Mouse (Mus musculus) ovary, postnatal 10 days (tissue): ENCODE data around the gene Slc38a7.
"Not testable (repeated sequence)": the region's sequence is repeated elsewhere in the genome, so short reads cannot be mapped to it uniquely, and the experiment has no call there.

ENCODE experiments used
- DNase-seq: peaks from one replicate; pipeline ENCODE4 v3.0.0; 2022; ENCODE audit warnings: low spot score

Slc38a7 gene

GRCm38 (mm10) chr8:95850326-95850725 lies 3.0 kb downstream of the Slc38a7 start:
- no peak for DNase-seq

GRCm38 (mm10) chr8:95848734-95849464 lies 4.4 kb downstream of the Slc38a7 start:
- DNase-seq, result no peak

- DNase-seq, result no peak
Observed at GRCm38 (mm10) chr8:95848061-95848551, 5.2 kb downstream of the Slc38a7 start.

- DNase-seq, result no peak
Observed at GRCm38 (mm10) chr8:95845026-95845425, 8.3 kb downstream of the Slc38a7 start.

GRCm38 (mm10) chr8:95843968-95844367 lies 9.4 kb downstream of the Slc38a7 start:
- DNase-seq, result no peak

- no peak for DNase-seq
Observed at GRCm38 (mm10) chr8:95841436-95841835, 11.9 kb downstream of the Slc38a7 start.

- DNase-seq, result no peak
Observed at GRCm38 (mm10) chr8:95839289-95839688, 14.1 kb downstream of the Slc38a7 start.

- no peak for DNase-seq
Observed at GRCm38 (mm10) chr8:95837266-95837665, 16.1 kb downstream of the Slc38a7 start.

GRCm38 (mm10) chr8:95835891-95836290 lies 17.4 kb downstream of the Slc38a7 start:
- no peak for DNase-seq

GRCm38 (mm10) chr8:95833435-95833984 lies 19.8 kb downstream of the Slc38a7 start:
- DNase-seq, result no peak

GRCm38 (mm10) chr8:95832603-95833434 lies 20.5 kb downstream of the Slc38a7 start:
- peak; percentile 72 for DNase-seq

GRCm38 (mm10) chr8:95830144-95830543 lies 23.2 kb downstream of the Slc38a7 start:
- DNase-seq, result no peak

GRCm38 (mm10) chr8:95825162-95825561 lies 28.2 kb downstream of the Slc38a7 start, which contains the start of gene Sap18b:
Gene Sap18b (plus strand): TSS chr8:95825346.
- DNase-seq, result not testable (repeated sequence)

GRCm38 (mm10) chr8:95822699-95823098 lies 30.6 kb downstream of the Slc38a7 start:
- DNase-seq, result no peak

GRCm38 (mm10) chr8:95822096-95822495 lies 31.2 kb downstream of the Slc38a7 start:
- DNase-seq, result no peak

GRCm38 (mm10) chr8:95821266-95821665 lies 32.1 kb downstream of the Slc38a7 start:
- no peak for DNase-seq

GRCm38 (mm10) chr8:95818211-95818610 lies 35.1 kb downstream of the Slc38a7 start:
- no peak for DNase-seq

GRCm38 (mm10) chr8:95817597-95817996 lies 35.7 kb downstream of the Slc38a7 start:
- DNase-seq, result no peak

GRCm38 (mm10) chr8:95816044-95816708 lies 37.2 kb downstream of the Slc38a7 start:
- no peak for DNase-seq

- DNase-seq, result no peak
Observed at GRCm38 (mm10) chr8:95810184-95810591, 43.2 kb downstream of the Slc38a7 start.

- DNase-seq, result no peak
Observed at GRCm38 (mm10) chr8:95809116-95809515, 44.2 kb downstream of the Slc38a7 start.

GRCm38 (mm10) chr8:95808631-95809030 lies 44.7 kb downstream of the Slc38a7 start:
- no peak for DNase-seq
